Mouse (Mus musculus) retina, postnatal 7 days (tissue): ENCODE data around the gene Ttc6.

Experiments used
- DNase-seq: peaks from one replicate; pipeline ENCODE4 v3.0.0-alpha.2; 2012; ENCODE audit warnings: low read depth, low spot score

The Ttc6 gene

GRCm38 (mm10) chr12:57563909-57564308 is at the start of gene Ttc6:
TSS of gene Ttc6 (plus strand) at chr12:57564113.
- no peak for DNase-seq

GRCm38 (mm10) chr12:57514552-57514951 is 49.4 kb upstream of the Ttc6 start:
- no peak for DNase-seq

DNA sequence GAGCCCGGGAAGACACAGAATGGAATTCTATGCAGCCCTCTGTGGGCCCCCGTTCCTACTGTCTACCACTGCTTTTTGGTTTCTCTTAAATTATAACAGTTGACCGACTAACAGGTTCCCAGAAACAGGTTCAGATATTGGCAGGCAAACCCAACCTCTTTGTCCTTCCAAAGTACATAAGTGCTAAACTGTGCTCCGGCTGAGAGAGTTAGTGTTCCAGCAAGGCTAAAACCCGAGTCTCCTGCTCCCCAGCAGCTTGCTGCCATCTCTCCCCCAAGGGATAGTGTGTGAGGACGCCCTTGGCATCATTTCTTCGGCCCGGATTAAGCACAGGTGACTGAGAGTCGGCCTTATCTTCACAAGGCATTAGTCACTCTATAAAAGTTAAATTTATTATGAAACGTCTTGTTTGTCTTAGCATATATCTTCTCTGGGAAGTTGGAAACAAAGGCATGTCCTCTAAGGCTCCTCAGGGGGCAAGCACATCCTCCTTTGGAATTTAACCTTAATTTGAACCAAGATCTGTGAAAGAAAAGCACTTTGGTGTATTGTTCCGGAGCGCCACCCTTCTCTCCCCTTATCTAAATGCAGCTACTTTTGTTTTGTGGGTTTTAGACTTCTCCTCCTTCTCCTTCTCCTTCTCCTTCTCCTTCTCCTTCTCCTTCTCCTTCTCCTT is 48.1 kb upstream of the Ttc6 start:
- DNase-seq: no peak

DNA sequence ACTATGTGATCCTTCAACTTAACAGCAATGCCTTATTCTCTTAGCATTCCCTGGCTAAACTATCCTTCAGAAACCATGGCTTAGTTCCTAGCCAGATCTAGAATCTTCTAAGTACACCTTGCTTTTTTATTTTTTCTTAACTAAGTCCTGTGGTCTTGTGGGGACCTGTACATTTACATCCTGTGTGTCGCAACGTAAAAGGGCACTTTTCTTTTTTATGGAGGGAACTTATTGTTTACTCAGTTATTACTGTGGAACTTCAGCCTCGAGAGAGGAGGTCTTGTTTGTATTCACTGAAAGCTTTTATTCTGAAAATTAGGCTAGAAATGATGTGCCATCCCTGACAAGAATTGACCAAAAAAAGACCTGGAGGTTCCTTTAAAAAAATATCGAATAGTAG is 35.6 kb upstream of the Ttc6 start:
- DNase-seq: no peak

DNA sequence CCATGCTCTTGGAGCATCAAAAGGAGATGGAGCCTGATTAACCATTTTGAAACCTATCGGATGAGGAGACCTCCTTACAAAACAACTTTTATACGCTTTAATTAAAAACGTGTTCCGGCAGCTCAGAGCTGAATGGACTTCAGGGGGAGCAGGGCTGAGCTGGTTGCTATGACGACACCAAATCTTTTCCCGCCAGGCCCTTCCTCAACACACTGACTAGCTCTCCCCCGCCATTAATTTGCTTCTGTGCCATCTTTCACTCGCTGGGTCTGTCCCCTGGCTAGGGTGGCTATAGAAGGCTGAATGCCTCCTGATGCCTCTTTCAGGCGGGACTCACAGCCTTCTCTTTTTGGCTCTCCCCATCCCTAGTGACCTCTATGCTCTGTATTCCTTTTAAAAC is 33.4 kb upstream of the Ttc6 start:
- no peak for DNase-seq

- DNase-seq: no peak
Observed at GRCm38 (mm10) chr12:57534517-57534878, 29.4 kb upstream of the Ttc6 start.

DNA sequence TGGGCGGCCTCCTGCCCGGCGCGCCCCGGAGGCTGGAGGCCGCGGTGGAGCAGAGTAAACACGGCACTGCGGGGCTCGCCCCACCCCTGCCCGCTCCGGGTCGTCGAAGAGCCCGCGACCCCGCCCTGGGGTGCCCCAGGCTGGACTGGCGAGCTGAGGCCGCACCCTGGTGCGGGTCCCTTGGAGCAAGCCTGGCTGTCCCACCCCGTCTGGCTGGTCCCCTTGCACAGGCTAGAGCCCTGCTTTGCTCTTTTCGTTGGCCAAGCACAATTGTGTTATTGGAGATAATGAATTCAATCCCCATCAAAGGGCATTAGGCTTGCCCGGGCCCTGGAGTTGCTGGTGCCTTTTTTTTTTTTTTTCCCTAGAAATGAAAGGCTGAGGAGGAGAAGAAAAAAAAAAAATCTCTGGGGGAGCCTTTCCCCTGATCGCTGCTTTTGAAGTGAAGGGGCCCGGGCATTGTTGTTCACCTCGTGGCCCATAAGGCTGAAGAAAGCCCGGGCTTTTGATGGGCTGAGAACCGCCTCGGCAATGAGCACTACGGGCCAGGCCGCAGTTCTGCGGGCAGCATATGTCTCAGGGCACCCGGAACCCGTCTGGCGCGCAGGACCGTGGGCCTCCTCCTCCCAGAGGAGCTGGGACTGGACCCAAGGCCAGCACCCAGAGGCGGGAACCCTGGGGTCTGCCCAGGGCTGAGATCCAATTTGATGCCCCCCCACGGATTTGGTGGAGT is 28.9 kb upstream of the Ttc6 start:
- no peak for DNase-seq

- no peak for DNase-seq
Observed at GRCm38 (mm10) chr12:57536056-57536908, 27.6 kb upstream of the Ttc6 start.

DNA sequence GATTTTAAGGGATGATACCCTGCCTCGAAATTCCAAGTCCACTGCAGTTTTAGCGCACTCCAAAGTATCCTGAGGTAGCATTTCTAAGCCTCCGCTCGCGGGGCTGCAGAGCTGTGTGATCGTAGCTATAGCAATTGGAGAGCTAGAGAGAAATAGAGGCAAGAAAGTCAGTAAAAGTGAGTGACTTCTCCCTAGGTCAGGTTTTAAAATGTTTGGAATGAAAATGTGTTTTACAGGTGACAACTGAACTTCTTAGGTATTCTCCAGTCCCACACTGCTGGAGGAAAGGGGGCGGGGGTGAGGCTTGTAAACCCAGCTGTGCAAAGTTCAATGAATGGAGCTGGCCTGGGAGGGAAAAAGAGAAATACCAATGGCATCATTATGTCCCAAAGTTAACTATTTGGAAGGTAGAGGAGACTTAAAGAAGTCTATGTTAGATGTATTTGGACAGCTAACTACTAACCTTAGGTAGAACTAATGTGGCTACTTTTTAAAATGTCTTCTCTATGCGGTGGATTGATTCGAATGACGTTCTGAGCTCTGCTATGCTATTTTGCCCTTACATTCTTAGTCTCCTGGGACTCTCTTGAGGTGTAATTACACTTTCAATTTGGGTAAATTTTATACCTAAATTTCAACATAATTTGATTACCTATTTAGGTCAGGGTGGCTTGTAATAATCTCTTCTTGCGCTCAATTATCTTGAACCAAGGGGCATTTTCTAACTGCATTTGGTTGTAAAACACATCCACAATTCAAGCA is 26.8 kb upstream of the Ttc6 start:
- DNase-seq: no peak

- DNase-seq: no peak
Observed at GRCm38 (mm10) chr12:57537791-57538587, 25.9 kb upstream of the Ttc6 start.

DNA sequence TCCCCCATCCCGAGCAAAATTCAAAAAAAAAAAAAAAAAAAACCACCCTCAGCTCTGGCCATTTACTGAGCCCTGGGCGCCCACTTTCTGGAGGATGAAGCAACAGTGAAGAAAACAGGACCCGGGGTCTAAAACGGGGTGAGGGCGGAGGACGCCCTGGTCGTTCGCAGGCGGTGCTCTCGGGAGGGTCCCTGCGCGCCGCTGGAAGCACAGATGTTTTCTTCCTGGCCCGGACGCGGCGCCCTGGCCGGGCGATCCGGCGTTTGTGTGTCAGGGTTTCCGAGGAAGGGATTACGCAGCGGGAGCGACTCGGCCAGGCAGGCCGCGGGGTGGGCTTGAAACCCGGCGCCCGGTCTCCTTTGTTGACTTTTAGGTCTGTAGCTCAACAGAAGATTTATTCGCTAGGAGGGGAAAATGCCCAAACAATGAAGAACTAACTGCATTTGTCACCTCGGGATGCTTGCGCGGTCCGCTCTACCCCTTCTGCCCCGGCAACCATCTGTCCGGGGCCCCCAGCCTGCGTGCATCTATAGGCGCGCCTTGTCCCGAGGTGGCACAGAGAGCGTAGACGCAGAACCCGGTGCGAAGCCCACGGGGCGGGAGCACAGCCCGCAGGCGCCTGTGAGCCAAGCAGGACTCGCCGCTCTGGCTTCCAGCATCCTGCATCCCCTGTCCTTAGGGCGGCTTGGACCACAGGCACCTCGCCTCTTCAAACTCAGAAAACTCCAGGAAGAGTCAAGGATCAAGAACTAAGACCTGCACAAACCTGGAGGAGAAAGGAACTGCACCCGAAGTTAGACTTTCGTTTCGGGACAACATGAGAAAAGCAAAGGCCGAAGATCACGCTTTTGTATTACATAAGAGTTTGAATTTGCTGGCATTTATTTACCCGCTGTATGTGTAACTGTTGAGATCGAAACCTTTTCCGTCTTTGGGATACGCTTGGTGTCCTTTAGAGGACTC is 25.0 kb upstream of the Ttc6 start:
- DNase-seq: no peak

DNA sequence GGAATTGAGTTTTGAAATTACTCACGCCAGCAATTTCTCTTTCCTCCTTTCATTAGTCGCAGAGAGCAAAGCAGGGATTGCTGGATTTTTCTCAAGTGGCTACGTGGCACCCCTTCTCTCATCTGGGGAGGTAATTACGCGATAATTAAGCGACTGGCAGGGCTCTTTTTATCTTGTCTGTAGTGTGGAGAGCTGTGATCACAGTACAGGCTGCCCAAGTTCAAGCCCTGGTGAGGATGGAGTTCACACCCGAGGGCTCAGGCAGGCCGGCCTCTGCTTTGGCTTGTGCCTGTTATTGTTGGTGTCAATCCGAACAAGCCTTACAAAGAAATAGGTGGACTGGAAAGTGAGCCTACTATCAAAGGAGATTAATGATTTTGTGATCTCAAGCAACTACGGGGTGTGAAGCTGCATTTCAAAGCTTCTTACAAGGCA is 24.3 kb upstream of the Ttc6 start:
- DNase-seq: no peak

DNA sequence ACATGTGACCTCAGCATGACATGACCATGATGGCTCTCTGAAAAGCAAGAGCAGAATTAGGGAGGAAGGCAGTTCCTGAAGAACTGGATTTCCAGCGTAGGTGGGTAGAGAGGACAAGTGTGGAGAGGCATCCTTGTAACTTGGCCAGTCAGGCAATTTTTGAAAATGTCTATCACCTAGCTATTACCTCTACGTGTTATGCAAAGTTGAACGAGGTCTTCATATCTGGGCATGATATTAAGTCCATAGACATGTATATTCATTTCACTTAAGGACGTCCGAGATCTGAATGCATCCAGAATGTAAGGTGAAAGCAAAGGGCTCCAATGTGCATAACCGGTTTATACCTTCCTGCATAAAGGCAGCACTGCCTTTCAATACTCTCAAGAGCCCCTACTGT is 22.8 kb upstream of the Ttc6 start:
- DNase-seq: no peak

DNA sequence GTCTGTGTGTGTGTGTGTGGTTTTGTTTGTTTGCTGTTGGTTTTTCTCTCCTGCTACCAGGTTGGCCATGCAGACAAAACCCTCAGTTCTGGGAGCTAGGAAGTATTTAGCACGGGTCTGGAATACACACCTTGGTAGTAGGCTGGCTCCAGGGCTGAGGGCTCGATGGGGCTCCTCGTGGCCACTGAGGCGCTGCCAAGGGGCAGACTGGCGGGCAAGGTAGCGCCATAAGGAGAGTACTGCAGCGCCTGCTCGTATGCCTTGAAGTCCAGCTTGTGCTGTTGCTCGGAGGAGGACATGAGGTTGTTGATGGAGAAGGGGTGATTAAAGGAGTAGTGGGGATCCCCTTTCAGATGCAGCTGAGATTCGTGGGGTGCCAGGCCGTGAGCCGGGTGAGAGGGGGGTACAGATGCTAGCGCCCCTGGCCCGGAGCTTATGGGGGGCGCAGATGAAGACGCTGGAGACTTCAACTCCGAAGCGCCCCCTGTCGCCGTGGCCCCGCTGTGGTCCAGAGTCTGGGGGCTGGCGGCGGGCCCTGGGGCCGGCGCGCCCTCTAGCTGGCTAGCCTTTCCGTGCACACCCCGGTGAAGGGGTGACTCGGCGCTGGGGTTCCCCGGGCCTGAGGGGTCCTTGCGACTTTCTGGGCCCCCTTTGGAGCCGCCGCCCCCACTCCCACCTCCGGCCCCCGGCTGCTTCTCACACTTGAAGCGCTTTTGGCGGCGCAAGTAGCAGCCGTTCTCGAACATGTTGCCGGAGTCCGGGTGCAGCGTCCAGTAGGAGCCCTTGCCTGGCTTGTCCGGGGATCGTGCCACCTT is 21.8 kb upstream of the Ttc6 start:
- DNase-seq: no peak

GRCm38 (mm10) chr12:57542746-57543626 is 20.9 kb upstream of the Ttc6 start:
- DNase-seq: no peak

DNA sequence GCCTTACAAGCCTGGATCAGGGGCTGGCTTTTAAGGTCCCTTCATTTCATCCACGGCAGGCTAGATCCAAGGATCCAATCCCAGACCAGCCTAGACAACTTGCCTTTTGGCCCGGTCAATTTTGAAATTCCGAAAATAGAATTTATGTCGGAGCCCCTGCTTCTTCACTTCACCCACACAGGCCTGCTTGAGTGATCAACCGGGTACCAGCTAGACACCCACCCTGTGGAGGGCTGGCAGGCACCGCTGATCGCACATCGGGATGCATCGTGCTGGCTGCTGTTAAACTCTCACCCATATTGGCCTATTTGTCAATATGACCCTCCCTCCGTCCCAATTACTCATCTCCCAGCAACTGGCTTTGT is 20.3 kb upstream of the Ttc6 start:
- no peak for DNase-seq

GRCm38 (mm10) chr12:57544641-57545370 is 19.1 kb upstream of the Ttc6 start:
- no peak for DNase-seq
